Mouse (Mus musculus): ENCODE data around the gene A630023A22Rik.

DNA sequence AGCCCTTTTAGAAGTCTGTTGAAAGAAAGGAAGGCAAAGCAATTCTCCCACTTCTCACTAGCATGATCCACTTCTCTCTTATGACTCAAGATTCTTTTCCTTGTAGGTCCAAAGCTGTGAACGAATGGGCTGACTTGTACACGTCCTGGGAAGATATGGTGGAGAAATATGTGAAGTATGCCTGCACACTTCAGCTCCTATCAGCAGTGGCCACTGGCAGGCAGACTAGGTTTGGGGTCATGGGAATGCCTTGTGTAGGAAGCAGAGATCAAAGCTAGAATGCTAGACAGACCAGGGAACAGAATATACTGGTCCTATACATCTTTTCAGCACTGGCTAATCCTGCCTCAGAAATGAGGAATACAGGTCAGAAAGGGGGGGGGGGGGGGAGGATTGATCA is 75.8 kb downstream of the A630023A22Rik start:
- TF ChIP-seq CTCF (IDR thresholded peaks at IDR 0.05; ENCODE audit: extremely low read depth, insufficient read depth, insufficient read length, insufficient replicate concordance): no peak
- no peak for TF ChIP-seq POLR2A (IDR thresholded peaks at IDR 0.05; ENCODE audit: low read depth, low read length)
